Mouse (Mus musculus) forebrain, embryonic 16.5 days (tissue): ENCODE results near the gene Ass1. TPM values are rescaled to one million over a fixed set of nuclear protein-coding genes. Genes with fewer than 3 reads are reported as not detected.

Experiments used
- ATAC-seq: fragments of 200-750 bp; cut with Nextera tagmentation; 2 replicates; pipeline ENCODE4 v1.8.0; 2017; ENCODE audit warnings: mild to moderate bottlenecking, moderate library complexity
- H3K27ac ChIP-seq: fragments of 300-500 bp; sonication (generic); 2 replicates; pipeline ENCODE4 v1.5.1; 2014; ENCODE audit warnings: low read length, control low read depth
- H3K27me3 ChIP-seq: fragments of 300-500 bp; sonication (generic); replicated peaks from 2 replicates; pipeline ENCODE4 v1.6.1; 2014; ENCODE audit warnings: low read length; ENCODE audit not compliant: control insufficient read depth, insufficient read depth
- H3K36me3 ChIP-seq: fragments of 300-500 bp; sonication (generic); 2 replicates; pipeline ENCODE4 v1.6.1; 2014; ENCODE audit not compliant: control insufficient read depth, insufficient read depth
- H3K4me1 ChIP-seq: fragments of 300-500 bp; sonication (generic); replicated peaks from 2 replicates; pipeline ENCODE4 v1.6.1; 2014; ENCODE audit warnings: low read length; ENCODE audit not compliant: control insufficient read depth, insufficient read depth
- H3K4me2 ChIP-seq: fragments of 300-500 bp; sonication (generic); 2 replicates; pipeline ENCODE4 v1.6.1; 2014; ENCODE audit warnings: mild to moderate bottlenecking, low read length, control low read depth
- H3K4me3 ChIP-seq: fragments of 300-500 bp; sonication (generic); replicated peaks from 2 replicates; pipeline ENCODE4 v1.5.1; 2014; ENCODE audit warnings: mild to moderate bottlenecking, low read length, control low read depth
- H3K9ac ChIP-seq: fragments of 300-500 bp; sonication (generic); replicated peaks from 2 replicates; pipeline ENCODE4 v1.6.1; 2014; ENCODE audit warnings: low read depth, low read length, control low read depth
- H3K9me3 ChIP-seq: fragments of 300-500 bp; sonication (generic); 2 replicates; pipeline ENCODE4 v1.6.1; 2016; ENCODE audit warnings: low read length; ENCODE audit not compliant: control insufficient read depth
- WGBS: fragments of 180-500 bp; shearing (Covaris S2); extraction: QIAGEN DNeasy Blood & Tissue Kit; methylation state at CpG from one replicate; pipeline ENCODE4 v1.1.7; 2014; 5-methylcytosine and 5-hydroxymethylcytosine counted together
- polyA plus RNA-seq: library from polyadenylated mRNA; unstranded; fragments of >200 nt; fragmentation: Nextera tagmentation; extraction: Ambion mirVana; gene quantifications from 2 replicates; pipeline ENCODE4 v1.2.1, GENCODE M21; 2015

The Ass1 gene
- polyA plus RNA-seq, 1 experiment from 2014 or later = 8.0 TPM

- WGBS = 46% methylated on average over 5 of the region's 5 CpGs
- Histone ChIP-seq H3K9me3 (no peaks in the 10 kb centered on the region), H3K4me2 (no peak overlapping the region), H3K4me1 (peaks cover 49% of the 10 kb centered on the region), H3K9ac (no peak overlapping the region), H3K36me3 (no peaks in the 10 kb centered on the region), H3K27me3 (peaks cover 62% of the 10 kb centered on the region), H3K4me3 (no peak overlapping the region), H3K27ac (no peak overlapping the region)
- no peak for ATAC-seq
Measured at GRCm38 (mm10) chr2:31494315-31494714, 24.3 kb downstream of the Ass1 start.

- H3K9me3 ChIP-seq = no peaks in the 10 kb centered on the region
- no peak overlapping the region for H3K9ac ChIP-seq
- WGBS = 9% methylated on average over 13 of the region's 13 CpGs
- peak overlapping the region; percentile 20 for H3K4me2 ChIP-seq
- H3K36me3 ChIP-seq = no peaks in the 10 kb centered on the region
- H3K27me3 ChIP-seq = peaks cover 61% of the 10 kb centered on the region
- no peak for ATAC-seq
- no peak overlapping the region for H3K4me3 ChIP-seq
- peaks cover 55% of the 10 kb centered on the region for H3K4me1 ChIP-seq
- H3K27ac ChIP-seq = no peak overlapping the region
Measured at GRCm38 (mm10) chr2:31495046-31495476, 25.1 kb downstream of the Ass1 start.

GRCm38 (mm10) chr2:31496141-31496540 lies 26.1 kb downstream of the Ass1 start:
- H3K27ac ChIP-seq = no peak overlapping the region
- H3K4me2 ChIP-seq = no peak overlapping the region
- 11% methylated on average over 1 of the region's 1 CpGs for WGBS
- peaks cover 56% of the 10 kb centered on the region for H3K27me3 ChIP-seq
- peaks cover 64% of the 10 kb centered on the region for H3K4me1 ChIP-seq
- no peak overlapping the region for H3K4me3 ChIP-seq
- no peaks in the 10 kb centered on the region for H3K36me3 ChIP-seq
- ATAC-seq = no peak
- H3K9ac ChIP-seq = no peak overlapping the region
- H3K9me3 ChIP-seq = no peaks in the 10 kb centered on the region

GRCm38 (mm10) chr2:31497113-31497512 lies 27.1 kb downstream of the Ass1 start:
- Histone ChIP-seq H3K36me3 (no peaks in the 10 kb centered on the region), H3K27me3 (peaks cover 54% of the 10 kb centered on the region), H3K4me2 (no peak overlapping the region), H3K9me3 (no peaks in the 10 kb centered on the region), H3K4me1 (peaks cover 69% of the 10 kb centered on the region), H3K27ac (no peak overlapping the region), H3K4me3 (no peak overlapping the region), H3K9ac (no peak overlapping the region)
- no peak for ATAC-seq
- WGBS = 25% methylated on average over 7 of the region's 7 CpGs

GRCm38 (mm10) chr2:31497635-31498034 lies 27.6 kb downstream of the Ass1 start:
- no peaks in the 10 kb centered on the region for H3K9me3 ChIP-seq
- no peak overlapping the region for H3K4me2 ChIP-seq
- H3K4me3 ChIP-seq = no peak overlapping the region
- H3K4me1 ChIP-seq = peaks cover 69% of the 10 kb centered on the region
- H3K27me3 ChIP-seq = peaks cover 59% of the 10 kb centered on the region
- 50% methylated on average over 19 of the region's 19 CpGs for WGBS
- H3K9ac ChIP-seq = peak overlapping the region; percentile 12; the same call in 1 of the 2 replicates
- no peak for ATAC-seq
- H3K36me3 ChIP-seq = no peaks in the 10 kb centered on the region
- no peak overlapping the region for H3K27ac ChIP-seq

- no peak overlapping the region for H3K9ac ChIP-seq
- H3K27me3 ChIP-seq = peaks cover 50% of the 10 kb centered on the region
- H3K4me2 ChIP-seq = peak overlapping the region; percentile 3; the same call in 1 of the 2 replicates
- H3K36me3 ChIP-seq = no peaks in the 10 kb centered on the region
- no peaks in the 10 kb centered on the region for H3K9me3 ChIP-seq
- H3K4me1 ChIP-seq = peaks cover 57% of the 10 kb centered on the region
- WGBS = 4% methylated on average over 21 of the region's 21 CpGs
- H3K4me3 ChIP-seq = no peak overlapping the region
- peak; percentile 85 for ATAC-seq
- peak overlapping the region; percentile 10; the same call in 1 of the 2 replicates for H3K27ac ChIP-seq
Measured at GRCm38 (mm10) chr2:31499327-31500291, 29.6 kb downstream of the Ass1 start.

GRCm38 (mm10) chr2:31500292-31501204 lies 30.5 kb downstream of the Ass1 start:
- H3K27ac ChIP-seq = 0 out of 2 replicates have a peak overlapping the region, but pooled peaks have one; percentile 10
- peaks cover 55% of the 10 kb centered on the region for H3K27me3 ChIP-seq
- peaks cover 58% of the 10 kb centered on the region for H3K4me1 ChIP-seq
- no peaks in the 10 kb centered on the region for H3K9me3 ChIP-seq
- no peak overlapping the region for H3K4me3 ChIP-seq
- peak; percentile 53 for ATAC-seq
- peak overlapping the region; percentile 3; the same call in 1 of the 2 replicates for H3K4me2 ChIP-seq
- H3K9ac ChIP-seq = no peak overlapping the region
- H3K36me3 ChIP-seq = no peaks in the 10 kb centered on the region
- WGBS = 39% methylated on average over 24 of the region's 24 CpGs

- peaks cover 55% of the 10 kb centered on the region for H3K4me1 ChIP-seq
Measured at GRCm38 (mm10) chr2:31501448-31502130, 31.6 kb downstream of the Ass1 start.

More at GRCm38 (mm10) chr2:31501448-31502130, 31.6 kb downstream of the Ass1 start:
- ATAC-seq = no peak
- WGBS = 56% methylated on average over 20 of the region's 20 CpGs
- Histone ChIP-seq H3K36me3 (no peaks in the 10 kb centered on the region), H3K27me3 (peaks cover 48% of the 10 kb centered on the region), H3K27ac (no peak overlapping the region), H3K4me3 (no peak overlapping the region), H3K4me2 (no peak overlapping the region), H3K9ac (no peak overlapping the region), H3K9me3 (no peaks in the 10 kb centered on the region)
